Mouse (Mus musculus) hindbrain, embryonic 15.5 days (tissue): ENCODE measurements around the gene H2afy2. TPM values are rescaled to one million over a fixed set of nuclear protein-coding genes. Genes with fewer than 3 reads are reported as not detected.

Experiments
- ATAC-seq: fragments of 200-750 bp; cut with Nextera tagmentation; 2 replicates; pipeline ENCODE4 v1.8.0; 2017; ENCODE audit warnings: low read depth, moderate number of reproducible peaks, moderate TSS enrichment; ENCODE audit not compliant: low FRiP score
- H3K27ac ChIP-seq: fragments of 300-500 bp; sonication (generic); replicated peaks from 2 replicates; pipeline ENCODE4 v1.5.1; 2015; ENCODE audit warnings: mild to moderate bottlenecking, inconsistent platforms
- H3K27me3 ChIP-seq: fragments of 300-500 bp; sonication (generic); 2 replicates; pipeline ENCODE4 v1.6.1; 2015; ENCODE audit warnings: control low read depth, inconsistent platforms
- H3K36me3 ChIP-seq: fragments of 300-500 bp; sonication (generic); 2 replicates; pipeline ENCODE4 v1.6.1; 2015; ENCODE audit warnings: control low read depth, inconsistent platforms
- H3K4me1 ChIP-seq: fragments of 300-500 bp; sonication (generic); replicated peaks from 2 replicates; pipeline ENCODE4 v1.6.1; 2015; ENCODE audit warnings: control low read depth, inconsistent platforms
- H3K4me2 ChIP-seq: fragments of 300-500 bp; sonication (generic); 2 replicates; pipeline ENCODE4 v1.6.1; 2015; ENCODE audit warnings: moderate library complexity, mild to moderate bottlenecking, inconsistent platforms
- H3K4me3 ChIP-seq: fragments of 300-500 bp; sonication (generic); 2 replicates; pipeline ENCODE4 v1.5.1; 2015; ENCODE audit warnings: mild to moderate bottlenecking, inconsistent platforms
- H3K9ac ChIP-seq: fragments of 300-500 bp; sonication (generic); 2 replicates; pipeline ENCODE4 v1.6.1; 2015; ENCODE audit warnings: inconsistent platforms
- H3K9me3 ChIP-seq: fragments of 300-500 bp; sonication (generic); 2 replicates; pipeline ENCODE4 v1.6.1; 2016; ENCODE audit warnings: control low read depth, inconsistent platforms
- WGBS: fragments of 180-500 bp; shearing (Covaris S2); methylation state at CpG from one replicate; pipeline ENCODE4 v1.1.7; 2015; 5-methylcytosine and 5-hydroxymethylcytosine counted together
- polyA plus RNA-seq: library from polyadenylated mRNA; unstranded; fragments of >200 nt; fragmentation: Nextera tagmentation; extraction: Ambion mirVana; gene quantifications from 2 replicates; pipeline ENCODE4 v1.2.1, GENCODE M21; 2015

The H2afy2 gene
- polyA plus RNA-seq: 258 and 283 TPM in 2 replicates

GRCm38 (mm10) chr10:61783621-61784251 lies at the start of gene H2afy2:
Gene H2afy2 (minus strand): TSS chr10:61784147.
- Histone ChIP-seq H3K27me3 (no peaks in the 10 kb centered on the region), H3K9ac (peak within 1 kb of the TSS; percentile 96), H3K36me3 (no peaks in the 10 kb centered on the region), H3K27ac (peak within 1 kb of the TSS; percentile 97), H3K4me3 (peak within 1 kb of the TSS; percentile 71), H3K9me3 (no peaks in the 10 kb centered on the region), H3K4me2 (peak within 1 kb of the TSS; percentile 60), H3K4me1 (peaks cover 46% of the 10 kb centered on the region)
- WGBS: under 1% methylated on average over 45 of the region's 50 CpGs
- peak; percentile 91 for ATAC-seq

- H3K27ac ChIP-seq: no peak overlapping the region
- no peak overlapping the region for H3K4me2 ChIP-seq
- no peak for ATAC-seq
- H3K4me3 ChIP-seq: no peak overlapping the region
- H3K36me3 ChIP-seq: no peaks in the 10 kb centered on the region
- H3K9ac ChIP-seq: no peak overlapping the region
- H3K27me3 ChIP-seq: no peaks in the 10 kb centered on the region
- WGBS: 84% methylated on average over 11 of the region's 11 CpGs
- no peaks in the 10 kb centered on the region for H3K9me3 ChIP-seq
- no peaks in the 10 kb centered on the region for H3K4me1 ChIP-seq
Measured at GRCm38 (mm10) chr10:61832713-61833112, 48.8 kb upstream of the H2afy2 start.

- no peak overlapping the region for H3K4me3 ChIP-seq
- no peak overlapping the region for H3K9ac ChIP-seq
- no peak overlapping the region for H3K27ac ChIP-seq
- H3K36me3 ChIP-seq: no peaks in the 10 kb centered on the region
- 0 out of 2 replicates have a peak, but pooled peaks cover 6% of the 10 kb centered on the region for H3K4me1 ChIP-seq
- no peaks in the 10 kb centered on the region for H3K9me3 ChIP-seq
- no peak for ATAC-seq
- no peaks in the 10 kb centered on the region for H3K27me3 ChIP-seq
- WGBS: 92% methylated on average over 6 of the region's 6 CpGs
- no peak overlapping the region for H3K4me2 ChIP-seq
Measured at GRCm38 (mm10) chr10:61831741-61832140, 47.8 kb upstream of the H2afy2 start.

GRCm38 (mm10) chr10:61831251-61831650 lies 47.3 kb upstream of the H2afy2 start:
- Histone ChIP-seq H3K4me2 (no peak overlapping the region), H3K27ac (no peak overlapping the region), H3K9ac (no peak overlapping the region), H3K9me3 (no peaks in the 10 kb centered on the region), H3K27me3 (no peaks in the 10 kb centered on the region), H3K36me3 (no peaks in the 10 kb centered on the region), H3K4me1 (0 out of 2 replicates have a peak, but pooled peaks cover 7% of the 10 kb centered on the region), H3K4me3 (no peak overlapping the region)
- no peak for ATAC-seq
- WGBS: 80% methylated on average over 12 of the region's 12 CpGs

- Histone ChIP-seq H3K9me3 (no peaks in the 10 kb centered on the region), H3K4me1 (0 out of 2 replicates have a peak, but pooled peaks cover 7% of the 10 kb centered on the region), H3K27me3 (no peaks in the 10 kb centered on the region), H3K36me3 (no peaks in the 10 kb centered on the region), H3K4me3 (no peak overlapping the region), H3K27ac (no peak overlapping the region), H3K9ac (no peak overlapping the region), H3K4me2 (no peak overlapping the region)
- 57% methylated on average over 9 of the region's 9 CpGs for WGBS
- ATAC-seq: no peak
Measured at GRCm38 (mm10) chr10:61830817-61831216, 46.9 kb upstream of the H2afy2 start.

GRCm38 (mm10) chr10:61829046-61829445 lies 45.1 kb upstream of the H2afy2 start:
- no peak overlapping the region for H3K4me3 ChIP-seq
- H3K4me1 ChIP-seq: 0 out of 2 replicates have a peak, but pooled peaks cover 7% of the 10 kb centered on the region
- no peak overlapping the region for H3K27ac ChIP-seq
- H3K9me3 ChIP-seq: no peaks in the 10 kb centered on the region
- no peak overlapping the region for H3K4me2 ChIP-seq
- ATAC-seq: no peak
- no peaks in the 10 kb centered on the region for H3K27me3 ChIP-seq
- no peaks in the 10 kb centered on the region for H3K36me3 ChIP-seq
- H3K9ac ChIP-seq: no peak overlapping the region
- 62% methylated on average over 4 of the region's 4 CpGs for WGBS

- no peak for ATAC-seq
- H3K9ac ChIP-seq: no peak overlapping the region
- H3K4me3 ChIP-seq: no peak overlapping the region
- 0 out of 2 replicates have a peak, but pooled peaks cover 7% of the 10 kb centered on the region for H3K4me1 ChIP-seq
- H3K9me3 ChIP-seq: no peaks in the 10 kb centered on the region
- WGBS: 90% methylated on average over 32 of the region's 32 CpGs
- no peaks in the 10 kb centered on the region for H3K27me3 ChIP-seq
- no peak overlapping the region for H3K27ac ChIP-seq
- H3K4me2 ChIP-seq: no peak overlapping the region
- H3K36me3 ChIP-seq: no peaks in the 10 kb centered on the region
Measured at GRCm38 (mm10) chr10:61827950-61828936, 44.3 kb upstream of the H2afy2 start.

GRCm38 (mm10) chr10:61826753-61827435 lies 42.9 kb upstream of the H2afy2 start:
- H3K9ac ChIP-seq: no peak overlapping the region

GRCm38 (mm10) chr10:61825979-61826752 lies 42.2 kb upstream of the H2afy2 start:
- H3K9ac ChIP-seq: no peak overlapping the region
- 0 out of 2 replicates have a peak, but pooled peaks cover 7% of the 10 kb centered on the region for H3K4me1 ChIP-seq
- H3K36me3 ChIP-seq: no peaks in the 10 kb centered on the region
- H3K27ac ChIP-seq: no peak overlapping the region
- no peak overlapping the region for H3K4me2 ChIP-seq
- ATAC-seq: no peak
- no peaks in the 10 kb centered on the region for H3K9me3 ChIP-seq
- H3K27me3 ChIP-seq: no peaks in the 10 kb centered on the region
- H3K4me3 ChIP-seq: no peak overlapping the region
- 83% methylated on average over 13 of the region's 13 CpGs for WGBS

More at GRCm38 (mm10) chr10:61826753-61827435, 42.9 kb upstream of the H2afy2 start:
- no peak overlapping the region for H3K4me2 ChIP-seq
- 35% methylated on average over 16 of the region's 16 CpGs for WGBS
- H3K4me1 ChIP-seq: 0 out of 2 replicates have a peak, but pooled peaks cover 7% of the 10 kb centered on the region
- H3K27me3 ChIP-seq: no peaks in the 10 kb centered on the region
- ATAC-seq: no peak
- H3K9me3 ChIP-seq: no peaks in the 10 kb centered on the region
- H3K36me3 ChIP-seq: no peaks in the 10 kb centered on the region
- 0 out of 2 replicates have a peak overlapping the region, but pooled peaks have one; percentile 2 for H3K27ac ChIP-seq
- H3K4me3 ChIP-seq: no peak overlapping the region

GRCm38 (mm10) chr10:61825536-61825935 lies 41.6 kb upstream of the H2afy2 start:
- Histone ChIP-seq H3K4me2 (no peak overlapping the region), H3K36me3 (no peaks in the 10 kb centered on the region), H3K4me3 (no peak overlapping the region), H3K9me3 (no peaks in the 10 kb centered on the region), H3K27ac (no peak overlapping the region), H3K9ac (no peak overlapping the region), H3K27me3 (no peaks in the 10 kb centered on the region), H3K4me1 (0 out of 2 replicates have a peak, but pooled peaks cover 7% of the 10 kb centered on the region)
- 68% methylated on average over 5 of the region's 5 CpGs for WGBS
- ATAC-seq: no peak

- 57% methylated on average over 4 of the region's 4 CpGs for WGBS
- ATAC-seq: no peak
- no peak overlapping the region for H3K4me2 ChIP-seq
- no peaks in the 10 kb centered on the region for H3K27me3 ChIP-seq
- no peak overlapping the region for H3K27ac ChIP-seq
- no peaks in the 10 kb centered on the region for H3K36me3 ChIP-seq
- 0 out of 2 replicates have a peak, but pooled peaks cover 7% of the 10 kb centered on the region for H3K4me1 ChIP-seq
- no peak overlapping the region for H3K9ac ChIP-seq
- H3K9me3 ChIP-seq: no peaks in the 10 kb centered on the region
- no peak overlapping the region for H3K4me3 ChIP-seq
Measured at GRCm38 (mm10) chr10:61823731-61824115, 39.8 kb upstream of the H2afy2 start.
